Mouse (Mus musculus) embryonic fibroblast, embryonic 13.5 days (primary cell): ENCODE measurements at regions not wholly inside any gene's neighbourhood (a gene's known extent, or its start where the extent isn't known, plus 50 kb on each side); places are given as distances from the start of the nearest gene placed in this dataset.

Experiments
- H3K27ac ChIP-seq: 2 replicates; pipeline ENCODE4 v1.5.1; 2012; ENCODE audit warnings: low read length, control low read depth, inconsistent platforms; ENCODE audit not compliant: insufficient read depth
- H3K4me1 ChIP-seq: 2 replicates; pipeline ENCODE4 v1.6.1; 2011; ENCODE audit warnings: low read length; ENCODE audit not compliant: control insufficient read depth, insufficient read depth
- H3K4me3 ChIP-seq: 2 replicates; pipeline ENCODE4 v1.5.1; 2011; ENCODE audit warnings: mild to moderate bottlenecking, control low read depth, low read length; ENCODE audit not compliant: insufficient read depth
- CTCF ChIP-seq: IDR thresholded peaks from 2 replicates; pipeline ENCODE4 v1.5.1; 2011; ENCODE audit warnings: mild to moderate bottlenecking, control low read depth, low read length, moderate library complexity, borderline replicate concordance; ENCODE audit not compliant: insufficient read depth
- POLR2A ChIP-seq: IDR thresholded peaks from 2 replicates; pipeline ENCODE4 v1.6.1; 2011; ENCODE audit warnings: low read depth, mild to moderate bottlenecking, control low read depth, low read length, moderate library complexity

DNA sequence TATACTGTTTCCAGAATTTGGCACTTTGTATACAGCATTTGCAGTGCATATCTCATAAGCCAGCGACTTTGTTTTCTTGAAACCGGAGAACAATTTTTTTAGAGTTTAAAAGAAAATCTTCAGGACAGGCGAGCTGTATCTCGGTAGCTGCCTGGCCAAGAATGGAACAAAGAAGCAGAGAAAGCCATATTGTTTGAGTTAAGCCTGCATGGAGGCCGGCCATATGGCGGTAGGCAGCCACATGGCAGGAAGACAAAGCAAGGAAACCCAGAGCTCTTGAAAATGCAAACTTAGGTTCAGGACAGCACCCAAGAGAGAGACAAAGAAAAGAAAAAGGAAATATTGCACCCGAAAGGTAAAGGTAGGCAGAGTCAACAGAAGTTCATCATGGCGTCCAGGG, 84.4 kb upstream of the Pdcd1 start:
- no peak for TF ChIP-seq CTCF
- no peak for TF ChIP-seq POLR2A
- Histone ChIP-seq H3K27ac (no peak overlapping the region), H3K4me3 (no peak overlapping the region), H3K4me1 (no peaks in the 10 kb centered on the region)
